Mouse (Mus musculus): ENCODE measurements at regions not wholly inside any gene's neighbourhood (a gene's known extent, or its start where the extent isn't known, plus 50 kb on each side); places are given as distances from the start of the nearest gene placed in this dataset.

GRCm38 (mm10) chr13:28640826-28641225, 312.7 kb downstream of the Sox4 start:
- DNase-seq (ENCODE audit: low read depth), result no peak

- DNase-seq (ENCODE audit: low read depth), result no peak
Measured at GRCm38 (mm10) chr13:28635230-28635950, 318.1 kb downstream of the Sox4 start.

GRCm38 (mm10) chr13:28633541-28634041, 319.9 kb downstream of the Sox4 start:
- DNase-seq (ENCODE audit: low read depth), result no peak

- no peak for DNase-seq (ENCODE audit: low read depth)
Measured at GRCm38 (mm10) chr13:28629431-28630331, 323.8 kb downstream of the Sox4 start.

- no peak for DNase-seq (ENCODE audit: low read depth)
Measured at GRCm38 (mm10) chr13:28628751-28629150, 324.8 kb downstream of the Sox4 start.

- no peak for DNase-seq (ENCODE audit: low read depth)
Measured at GRCm38 (mm10) chr13:28618961-28619360, 334.6 kb downstream of the Sox4 start.

GRCm38 (mm10) chr13:28617503-28617902, 336.0 kb downstream of the Sox4 start:
- no peak for DNase-seq (ENCODE audit: low read depth)

GRCm38 (mm10) chr13:28616645-28617381, 336.7 kb downstream of the Sox4 start:
- DNase-seq (ENCODE audit: low read depth), result no peak

GRCm38 (mm10) chr13:28607551-28608114, 345.9 kb downstream of the Sox4 start:
- no peak for DNase-seq (ENCODE audit: low read depth)

GRCm38 (mm10) chr13:28606651-28607050, 346.9 kb downstream of the Sox4 start:
- DNase-seq (ENCODE audit: low read depth), result no peak

GRCm38 (mm10) chr13:28605833-28606232, 347.7 kb downstream of the Sox4 start:
- no peak for DNase-seq (ENCODE audit: low read depth)

GRCm38 (mm10) chr13:28604016-28604415, 346.7 kb downstream of the Gm11361 start:
- no peak for DNase-seq (ENCODE audit: low read depth)

GRCm38 (mm10) chr13:28600792-28601191, 343.5 kb downstream of the Gm11361 start:
- DNase-seq (ENCODE audit: low read depth), result no peak

- no peak for DNase-seq (ENCODE audit: low read depth)
Measured at GRCm38 (mm10) chr13:28596367-28596766, 339.0 kb downstream of the Gm11361 start.

GRCm38 (mm10) chr13:28592176-28592575, 334.8 kb downstream of the Gm11361 start:
- no peak for DNase-seq (ENCODE audit: low read depth)

GRCm38 (mm10) chr13:28587977-28588376, 330.6 kb downstream of the Gm11361 start:
- DNase-seq (ENCODE audit: low read depth), result no peak

GRCm38 (mm10) chr13:28586693-28587092, 329.4 kb downstream of the Gm11361 start:
- no peak for DNase-seq (ENCODE audit: low read depth)

GRCm38 (mm10) chr13:28586140-28586539, 328.8 kb downstream of the Gm11361 start:
- DNase-seq (ENCODE audit: low read depth), result no peak

GRCm38 (mm10) chr13:28583617-28584016, 326.3 kb downstream of the Gm11361 start:
- DNase-seq (ENCODE audit: low read depth), result no peak

- no peak for DNase-seq (ENCODE audit: low read depth)
Measured at GRCm38 (mm10) chr13:28575202-28575851, 318.0 kb downstream of the Gm11361 start.

GRCm38 (mm10) chr13:28573364-28573763, 316.0 kb downstream of the Gm11361 start:
- DNase-seq (ENCODE audit: low read depth), result no peak

All from c-Kit-positive CD71-negative TER-119-negative erythroid progenitor cells, embryonic 14.5 days (primary cell).